Mouse (Mus musculus) kidney, embryonic 15.5 days (tissue): ENCODE data around the gene Cspg4. TPM values are rescaled to one million over a fixed set of nuclear protein-coding genes. Genes with fewer than 3 reads are reported as not detected.

Source experiments
- ATAC-seq: fragments of 200-750 bp; cut with Nextera tagmentation; replicated peaks from 2 replicates; pipeline ENCODE4 v1.8.0; 2017; ENCODE audit warnings: moderate TSS enrichment; ENCODE audit not compliant: low FRiP score
- H3K27ac ChIP-seq: fragments of 300-500 bp; sonication (generic); 2 replicates; pipeline ENCODE4 v1.5.1; 2015; ENCODE audit warnings: mild to moderate bottlenecking, inconsistent platforms
- H3K27me3 ChIP-seq: fragments of 300-500 bp; sonication (generic); 2 replicates; pipeline ENCODE4 v1.6.1; 2015; ENCODE audit warnings: inconsistent platforms
- H3K36me3 ChIP-seq: fragments of 300-500 bp; sonication (generic); 2 replicates; pipeline ENCODE4 v1.6.1; 2015; ENCODE audit warnings: inconsistent platforms
- H3K4me1 ChIP-seq: fragments of 300-500 bp; sonication (generic); 2 replicates; pipeline ENCODE4 v1.6.1; 2015; ENCODE audit warnings: inconsistent platforms
- H3K4me2 ChIP-seq: fragments of 300-500 bp; sonication (generic); 2 replicates; pipeline ENCODE4 v1.6.1; 2015; ENCODE audit warnings: moderate library complexity, mild to moderate bottlenecking, inconsistent platforms
- H3K4me3 ChIP-seq: fragments of 300-500 bp; sonication (generic); replicated peaks from 2 replicates; pipeline ENCODE4 v1.5.1; 2015; ENCODE audit warnings: mild to moderate bottlenecking, inconsistent platforms
- H3K9ac ChIP-seq: fragments of 300-500 bp; sonication (generic); 2 replicates; pipeline ENCODE4 v1.6.1; 2015; ENCODE audit warnings: mild to moderate bottlenecking, inconsistent platforms
- H3K9me3 ChIP-seq: fragments of 300-500 bp; sonication (generic); replicated peaks from 2 replicates; pipeline ENCODE4 v1.6.1; 2016; ENCODE audit warnings: inconsistent platforms
- WGBS: fragments of 180-500 bp; shearing (Covaris S2); methylation state at CpG from one replicate; pipeline ENCODE4 v1.1.7; 2015; ENCODE audit warnings: mixed read lengths; 5-methylcytosine and 5-hydroxymethylcytosine counted together
- polyA plus RNA-seq: library from polyadenylated mRNA; unstranded; fragments of >200 nt; fragmentation: Nextera tagmentation; extraction: Ambion mirVana; gene quantifications from 2 replicates; pipeline ENCODE4 v1.2.1, GENCODE M21; 2015

The Cspg4 gene
- polyA plus RNA-seq, 1 experiment from 2014 or later, result 26.5 TPM

- peaks cover 64% of the 10 kb centered on the region for H3K36me3 ChIP-seq
- ATAC-seq, result no peak
- no peak overlapping the region for H3K4me2 ChIP-seq
- no peak overlapping the region for H3K4me3 ChIP-seq
- no peak overlapping the region for H3K9ac ChIP-seq
- no peaks in the 10 kb centered on the region for H3K27me3 ChIP-seq
- H3K9me3 ChIP-seq, result no peaks in the 10 kb centered on the region
- H3K4me1 ChIP-seq, result no peaks in the 10 kb centered on the region
- H3K27ac ChIP-seq, result no peak overlapping the region
- WGBS, result 58% methylated on average over 2 of the region's 2 CpGs
These were observed 52.3 kb downstream of the Cspg4 start for GRCm38 (mm10) chr9:56917131-56917530.

GRCm38 (mm10) chr9:56918466-56918865, 53.6 kb downstream of the Cspg4 start:
- H3K9ac ChIP-seq, result no peak overlapping the region
- no peaks in the 10 kb centered on the region for H3K9me3 ChIP-seq
- H3K4me2 ChIP-seq, result no peak overlapping the region
- 94% methylated on average over 13 of the region's 13 CpGs for WGBS
- peaks cover 8% of the 10 kb centered on the region for H3K4me1 ChIP-seq
- H3K27ac ChIP-seq, result no peak overlapping the region
- no peak for ATAC-seq
- H3K27me3 ChIP-seq, result no peaks in the 10 kb centered on the region
- no peak overlapping the region for H3K4me3 ChIP-seq
- H3K36me3 ChIP-seq, result peaks cover 75% of the 10 kb centered on the region

- H3K27me3 ChIP-seq, result no peaks in the 10 kb centered on the region
- no peak overlapping the region for H3K27ac ChIP-seq
- H3K4me2 ChIP-seq, result peak overlapping the region; percentile 93
- 86% methylated on average over 4 of the region's 4 CpGs for WGBS
- no peak for ATAC-seq
- H3K36me3 ChIP-seq, result peaks cover 55% of the 10 kb centered on the region
- H3K9me3 ChIP-seq, result no peaks in the 10 kb centered on the region
- no peak overlapping the region for H3K4me3 ChIP-seq
- peaks cover 45% of the 10 kb centered on the region for H3K4me1 ChIP-seq
- H3K9ac ChIP-seq, result 0 out of 2 replicates have a peak overlapping the region, but pooled peaks have one; percentile 33
These were observed 57.9 kb downstream of the Cspg4 start for GRCm38 (mm10) chr9:56922746-56923145.

- Histone ChIP-seq H3K4me3 (peak overlapping the region; percentile 40), H3K4me1 (peaks cover 52% of the 10 kb centered on the region), H3K27ac (peak overlapping the region; percentile 42; the same call in 1 of the 2 replicates), H3K27me3 (no peaks in the 10 kb centered on the region), H3K9me3 (no peaks in the 10 kb centered on the region), H3K36me3 (peaks cover 46% of the 10 kb centered on the region), H3K4me2 (peak overlapping the region; percentile 93), H3K9ac (peak overlapping the region; percentile 33)
- WGBS, result 45% methylated on average over 8 of the region's 8 CpGs
- ATAC-seq, result no peak
These were observed 59.2 kb downstream of the Cspg4 start for GRCm38 (mm10) chr9:56923841-56924650.

GRCm38 (mm10) chr9:56924651-56925027, 59.8 kb downstream of the Cspg4 start:
- Histone ChIP-seq H3K27ac (peak overlapping the region; percentile 42), H3K27me3 (no peaks in the 10 kb centered on the region), H3K36me3 (peaks cover 41% of the 10 kb centered on the region), H3K4me3 (peak overlapping the region; percentile 40), H3K9ac (peak overlapping the region; percentile 33; the same call in 1 of the 2 replicates), H3K9me3 (no peaks in the 10 kb centered on the region), H3K4me1 (peaks cover 55% of the 10 kb centered on the region), H3K4me2 (peak overlapping the region; percentile 93)
- ATAC-seq, result peak; percentile 43
- 14% methylated on average over 7 of the region's 7 CpGs for WGBS

GRCm38 (mm10) chr9:56925291-56926024, 60.6 kb downstream of the Cspg4 start:
- no peak for ATAC-seq
- H3K4me3 ChIP-seq, result peak overlapping the region; percentile 40
- peak overlapping the region; percentile 6 for H3K27ac ChIP-seq
- WGBS, result 82% methylated on average over 26 of the region's 26 CpGs
- peaks cover 55% of the 10 kb centered on the region for H3K4me1 ChIP-seq
- peak overlapping the region; percentile 93 for H3K4me2 ChIP-seq
- H3K9ac ChIP-seq, result no peak overlapping the region; the same call in 1 of the 2 replicates
- no peaks in the 10 kb centered on the region for H3K9me3 ChIP-seq
- peaks cover 5% of the 10 kb centered on the region; the same call in 1 of the 2 replicates for H3K27me3 ChIP-seq
- H3K36me3 ChIP-seq, result peaks cover 32% of the 10 kb centered on the region

GRCm38 (mm10) chr9:56926025-56926360, 61.2 kb downstream of the Cspg4 start:
- Histone ChIP-seq H3K9me3 (no peaks in the 10 kb centered on the region), H3K36me3 (peaks cover 31% of the 10 kb centered on the region), H3K4me1 (peaks cover 55% of the 10 kb centered on the region), H3K9ac (no peak overlapping the region), H3K4me3 (no peak overlapping the region; the same call in 1 of the 2 replicates), H3K27me3 (peaks cover 8% of the 10 kb centered on the region; the same call in 1 of the 2 replicates), H3K27ac (no peak overlapping the region), H3K4me2 (peak overlapping the region; percentile 93)
- no peak for ATAC-seq
- WGBS, result 94% methylated on average over 10 of the region's 10 CpGs

- Histone ChIP-seq H3K9ac (no peak overlapping the region; the same call in 1 of the 2 replicates), H3K27ac (peak overlapping the region; percentile 98), H3K4me2 (peak overlapping the region; percentile 93), H3K36me3 (peaks cover 27% of the 10 kb centered on the region), H3K9me3 (no peaks in the 10 kb centered on the region), H3K27me3 (peaks cover 8% of the 10 kb centered on the region; the same call in 1 of the 2 replicates), H3K4me1 (peaks cover 55% of the 10 kb centered on the region), H3K4me3 (peak overlapping the region; percentile 77)
- WGBS, result 82% methylated on average over 10 of the region's 10 CpGs
- no peak for ATAC-seq
These were observed 61.6 kb downstream of the Cspg4 start for GRCm38 (mm10) chr9:56926387-56926786.

GRCm38 (mm10) chr9:56927191-56928012, 62.6 kb downstream of the Cspg4 start:
- 0% methylated on average over 35 of the region's 35 CpGs for WGBS
- Histone ChIP-seq H3K4me1 (peaks cover 55% of the 10 kb centered on the region), H3K4me3 (peak overlapping the region; percentile 77), H3K4me2 (peak overlapping the region; percentile 93), H3K9me3 (no peaks in the 10 kb centered on the region), H3K27ac (peak overlapping the region; percentile 98), H3K36me3 (peaks cover 17% of the 10 kb centered on the region), H3K27me3 (peaks cover 8% of the 10 kb centered on the region; the same call in 1 of the 2 replicates), H3K9ac (peak overlapping the region; percentile 80)
- ATAC-seq, result peak; percentile 20; the same call in 1 of the 2 replicates

GRCm38 (mm10) chr9:56928041-56928811, 63.4 kb downstream of the Cspg4 start, which contains the start of gene Snx33:
Snx33 (minus strand) TSS chr9:56928371.
- Histone ChIP-seq H3K9me3 (no peaks in the 10 kb centered on the region), H3K27me3 (peaks cover 8% of the 10 kb centered on the region; the same call in 1 of the 2 replicates), H3K4me1 (peaks cover 49% of the 10 kb centered on the region), H3K4me3 (peak within 1 kb of the TSS; percentile 77), H3K4me2 (peak within 1 kb of the TSS; percentile 93), H3K27ac (peak within 1 kb of the TSS; percentile 98), H3K36me3 (peaks cover 9% of the 10 kb centered on the region; the same call in 1 of the 2 replicates), H3K9ac (peak within 1 kb of the TSS; percentile 80)
- under 1% methylated on average over 50 of the region's 50 CpGs for WGBS
- ATAC-seq, result peak; percentile 87

- Histone ChIP-seq H3K27me3 (peaks cover 8% of the 10 kb centered on the region; the same call in 1 of the 2 replicates), H3K36me3 (peaks cover 9% of the 10 kb centered on the region; the same call in 1 of the 2 replicates), H3K4me3 (no peak overlapping the region), H3K27ac (no peak overlapping the region), H3K4me1 (peaks cover 37% of the 10 kb centered on the region), H3K9ac (no peak overlapping the region), H3K4me2 (no peak overlapping the region), H3K9me3 (no peaks in the 10 kb centered on the region)
- 22% methylated on average over 4 of the region's 4 CpGs for WGBS
- ATAC-seq, result no peak
These were observed 64.7 kb downstream of the Cspg4 start for GRCm38 (mm10) chr9:56929496-56929895.
